Mouse (Mus musculus) cortical plate, adult 2 months (tissue): ENCODE results near the gene Lyst.

Source experiments
- CTCF ChIP-seq: fragments of 200-500 bp; IDR thresholded peaks from 2 replicates; pipeline ENCODE4 v1.5.1; 2011; ENCODE audit warnings: mild to moderate bottlenecking, control low read depth, low read length; ENCODE audit not compliant: insufficient read depth; ENCODE audit errors: extremely low read depth
- POLR2A ChIP-seq: fragments of 200-500 bp; IDR thresholded peaks from 2 replicates; pipeline ENCODE4 v1.6.1; 2011; ENCODE audit warnings: mild to moderate bottlenecking, low read length, control low read depth; ENCODE audit not compliant: insufficient read depth; ENCODE audit errors: extremely low read depth

DNA sequence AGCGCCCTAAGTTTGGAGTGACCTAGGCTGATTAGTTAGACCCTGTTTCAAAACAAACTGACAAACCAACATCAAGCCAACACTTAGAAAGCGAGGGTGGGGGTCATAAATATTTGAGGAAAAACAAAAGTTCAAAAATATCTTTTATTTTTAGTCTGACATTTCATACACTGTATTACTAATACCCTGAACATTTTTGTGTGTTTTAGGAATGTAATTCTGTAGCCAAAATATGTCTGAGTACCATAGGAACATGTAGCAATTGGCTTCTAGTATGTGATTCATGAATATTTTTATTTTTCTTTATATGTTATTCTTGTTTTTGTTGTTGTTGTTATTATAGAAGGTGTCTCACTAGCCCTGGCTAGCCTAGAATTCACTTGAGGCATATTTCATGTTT is 11.2 kb downstream of the Lyst start:
- TF ChIP-seq CTCF (no peak), POLR2A (no peak)
